Mouse (Mus musculus): ENCODE results near the gene Ddx23. TPM values are rescaled to one million over a fixed set of nuclear protein-coding genes. Genes with fewer than 3 reads are reported as not detected.

The Ddx23 gene
- total and polyA plus RNA-seq, 2 experiments from 2014 or later, result 12.9 to 25.1 TPM

DNA sequence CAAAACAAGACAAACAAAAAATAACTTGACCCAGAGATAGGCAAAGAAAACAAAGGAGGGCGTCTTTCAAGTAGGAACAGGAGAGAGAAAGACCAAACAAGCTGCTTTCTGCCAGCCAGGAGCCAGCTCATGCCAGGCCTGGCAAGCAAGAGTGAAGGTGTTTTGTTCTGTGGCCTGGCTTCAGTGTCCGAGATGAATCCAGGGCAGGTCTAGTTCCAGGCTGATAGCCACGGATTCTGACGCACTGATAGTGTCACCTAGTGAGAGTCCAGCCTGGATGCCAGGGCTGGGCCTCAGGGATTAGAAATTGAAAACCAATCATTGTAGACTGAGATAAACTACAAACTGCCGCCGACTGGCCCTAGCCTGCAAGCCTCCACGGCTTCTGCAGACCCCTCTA lies 15.3 kb upstream of the Ddx23 start:
- Histone ChIP-seq H3K9ac (replicated peaks; ENCODE audit: low read depth, low read length) (no peak overlapping the region), H3K4me3 (ENCODE audit: low read depth, low read length) (no peak overlapping the region), H3K4me2 (ENCODE audit: low read depth, low read length) (no peak overlapping the region), H3K9me3 (replicated peaks; ENCODE audit: control insufficient read depth, low read length) (no peaks in the 10 kb centered on the region), H3K27ac (ENCODE audit: low read depth) (no peak overlapping the region), H3K4me1 (ENCODE audit: control insufficient read depth, insufficient read depth) (peaks cover 17% of the 10 kb centered on the region), H3K27me3 (ENCODE audit: control insufficient read depth, insufficient read depth, low read length) (peaks cover 24% of the 10 kb centered on the region), H3K36me3 (replicated peaks; ENCODE audit: control insufficient read depth, insufficient read depth, low read length) (no peaks in the 10 kb centered on the region)
- DNase-seq (ENCODE audit: low spot score), result no peak
- TF ChIP-seq CTCF (IDR thresholded peaks at IDR 0.05; ENCODE audit: low read depth) (no peak), EP300 (IDR thresholded peaks at IDR 0.05; ENCODE audit: low read depth) (no peak)
- no peak for ATAC-seq (ENCODE audit: insufficient read depth, low read depth)
- 56% methylated on average over 7 of the region's 7 CpGs for WGBS

DNA sequence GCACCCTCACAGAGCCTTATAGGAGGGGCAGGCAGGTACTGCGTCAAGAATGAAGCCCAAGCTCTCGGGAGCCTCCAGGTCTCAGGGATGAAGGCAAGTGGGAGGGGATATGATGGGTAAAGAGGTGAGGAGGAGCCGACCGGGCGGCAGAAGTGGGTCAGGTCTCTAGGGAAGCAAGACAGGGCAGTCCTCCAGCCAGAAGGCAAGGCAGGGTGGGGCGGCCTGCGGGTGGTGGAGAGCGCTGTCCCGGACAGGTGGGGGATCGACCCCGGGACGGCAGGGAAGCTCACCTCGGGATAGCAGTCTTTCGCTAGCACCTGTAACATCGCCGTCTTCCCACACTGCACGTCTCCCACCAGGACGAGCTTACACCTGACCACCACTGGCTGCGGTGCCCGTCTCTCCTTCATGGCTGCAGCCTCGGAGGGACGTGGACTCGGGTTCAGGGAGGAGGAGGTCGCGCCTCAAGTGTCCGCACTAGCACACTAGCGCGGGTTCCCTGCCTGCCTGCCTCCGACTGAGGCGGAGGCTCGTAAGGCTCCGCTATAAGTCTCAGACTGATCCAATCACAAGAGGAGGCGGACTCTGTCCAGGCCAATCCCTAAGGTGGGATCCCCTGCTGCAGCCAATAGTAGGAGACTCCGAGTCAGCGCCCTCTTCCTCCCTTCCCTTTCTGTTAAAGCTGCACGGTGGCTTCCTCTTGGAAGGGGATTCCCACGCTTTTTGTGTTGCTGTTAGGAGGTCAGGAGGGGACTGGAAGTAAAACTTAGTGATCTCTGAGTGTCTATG lies 14.4 kb upstream of the Ddx23 start, which contains the start of gene Rnd1:
Gene Rnd1, minus strand, starts transcription at position 522 of the 789 bp plus-strand sequence.
- H3K27me3 ChIP-seq (ENCODE audit: control insufficient read depth, insufficient read depth, low read length), result peaks cover 24% of the 10 kb centered on the region
- peak; percentile 90 for DNase-seq (ENCODE audit: low spot score)

DNA sequence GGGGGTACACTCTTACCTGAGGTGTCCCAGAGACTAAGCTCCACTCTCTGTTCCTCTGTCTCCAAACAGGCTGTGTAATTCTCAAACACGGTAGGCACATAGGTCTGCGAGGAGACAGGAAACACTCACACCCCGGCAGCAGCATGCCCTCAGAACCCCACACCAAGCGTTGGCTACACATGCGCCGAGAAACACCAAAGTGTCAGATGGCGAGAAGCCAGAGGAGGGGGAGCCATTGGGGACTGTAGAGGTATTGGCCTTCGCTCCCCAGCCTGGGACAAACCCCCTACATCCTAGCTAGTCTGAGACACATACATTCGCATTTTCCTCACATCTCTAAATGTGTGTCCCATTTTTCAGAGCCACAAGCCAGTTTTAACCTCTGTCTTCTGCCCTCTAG lies 13.8 kb upstream of the Ddx23 start:
- no peak overlapping the region for H3K27ac ChIP-seq (ENCODE audit: low read depth)
- peak overlapping the region; percentile 39 for H3K4me3 ChIP-seq (ENCODE audit: low read depth, low read length)
- no peaks in the 10 kb centered on the region for H3K9me3 ChIP-seq (replicated peaks; ENCODE audit: control insufficient read depth, low read length)
- H3K4me1 ChIP-seq (ENCODE audit: control insufficient read depth, insufficient read depth), result peaks cover 27% of the 10 kb centered on the region
- peak overlapping the region; percentile 66 for H3K4me2 ChIP-seq (ENCODE audit: low read depth, low read length)
- DNase-seq (ENCODE audit: low spot score) (no peak), ATAC-seq (ENCODE audit: insufficient read depth, low read depth) (no peak)
- TF ChIP-seq EP300 (IDR thresholded peaks at IDR 0.05; ENCODE audit: low read depth) (no peak), CTCF (IDR thresholded peaks at IDR 0.05; ENCODE audit: low read depth) (no peak)
- WGBS, result 6% methylated on average over 9 of the region's 9 CpGs
- no peak overlapping the region for H3K9ac ChIP-seq (replicated peaks; ENCODE audit: low read depth, low read length)
- H3K36me3 ChIP-seq (replicated peaks; ENCODE audit: control insufficient read depth, insufficient read depth, low read length), result no peaks in the 10 kb centered on the region
- peaks cover 24% of the 10 kb centered on the region for H3K27me3 ChIP-seq (ENCODE audit: control insufficient read depth, insufficient read depth, low read length)

More for the DNA sequence above, 14.4 kb upstream of the Ddx23 start, which contains the start of gene Rnd1:
- Histone ChIP-seq H3K27ac (ENCODE audit: low read depth) (no peak within 1 kb of the TSS), H3K9me3 (replicated peaks; ENCODE audit: control insufficient read depth, low read length) (no peaks in the 10 kb centered on the region), H3K4me2 (ENCODE audit: low read depth, low read length) (peak within 1 kb of the TSS; percentile 66), H3K9ac (replicated peaks; ENCODE audit: low read depth, low read length) (no peak within 1 kb of the TSS), H3K36me3 (replicated peaks; ENCODE audit: control insufficient read depth, insufficient read depth, low read length) (no peaks in the 10 kb centered on the region), H3K4me3 (ENCODE audit: low read depth, low read length) (peak within 1 kb of the TSS; percentile 39), H3K4me1 (ENCODE audit: control insufficient read depth, insufficient read depth) (peaks cover 25% of the 10 kb centered on the region)
- TF ChIP-seq EP300 (IDR thresholded peaks at IDR 0.05; ENCODE audit: low read depth) (0 out of 2 replicates have a peak, but pooled peaks have one; percentile 20), CTCF (IDR thresholded peaks at IDR 0.05; ENCODE audit: low read depth) (no peak)
- peak; percentile 95 for ATAC-seq (ENCODE audit: insufficient read depth, low read depth)
- WGBS, result under 1% methylated on average over 34 of the region's 37 CpGs

DNA sequence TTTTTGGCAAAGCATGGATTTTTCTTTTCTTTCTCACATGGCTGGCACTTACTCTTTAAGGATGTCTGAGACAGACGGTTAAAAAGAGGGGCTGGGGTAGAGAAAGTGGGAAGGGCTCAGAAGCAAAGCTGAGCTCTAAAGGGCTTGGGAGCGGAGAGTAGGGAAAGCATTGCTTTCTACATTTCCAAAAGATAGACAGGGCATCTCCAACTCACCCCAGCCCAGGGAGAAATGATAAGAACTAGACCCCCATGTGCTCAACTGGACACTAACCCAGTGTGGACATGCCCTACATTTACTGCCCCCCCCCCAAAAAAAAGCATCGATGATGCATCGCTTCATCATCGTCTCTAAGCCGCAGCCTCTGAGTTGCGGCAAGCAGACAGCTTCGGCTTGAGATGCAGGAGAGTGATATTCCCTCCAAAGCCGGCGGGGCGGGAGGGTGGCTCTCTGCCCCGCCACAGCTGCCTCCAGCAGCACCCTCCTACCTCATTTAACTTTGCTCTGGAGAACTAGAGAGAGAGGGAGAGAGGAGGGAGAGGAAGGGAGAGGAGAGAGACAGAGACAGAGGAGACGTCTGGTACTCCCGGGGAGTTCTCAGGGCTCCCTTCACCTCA lies 13.0 kb upstream of the Ddx23 start:
- Histone ChIP-seq H3K4me1 (ENCODE audit: control insufficient read depth, insufficient read depth) (peaks cover 27% of the 10 kb centered on the region), H3K36me3 (replicated peaks; ENCODE audit: control insufficient read depth, insufficient read depth, low read length) (no peaks in the 10 kb centered on the region), H3K9ac (replicated peaks; ENCODE audit: low read depth, low read length) (no peak overlapping the region; the same call in 1 of the 2 replicates), H3K27me3 (ENCODE audit: control insufficient read depth, insufficient read depth, low read length) (peaks cover 24% of the 10 kb centered on the region), H3K4me3 (ENCODE audit: low read depth, low read length) (peak overlapping the region; percentile 39), H3K9me3 (replicated peaks; ENCODE audit: control insufficient read depth, low read length) (no peaks in the 10 kb centered on the region), H3K27ac (ENCODE audit: low read depth) (no peak overlapping the region), H3K4me2 (ENCODE audit: low read depth, low read length) (peak overlapping the region; percentile 66)
- ATAC-seq (ENCODE audit: insufficient read depth, low read depth), result no peak
- DNase-seq (ENCODE audit: low spot score), result no peak
- TF ChIP-seq CTCF (IDR thresholded peaks at IDR 0.05; ENCODE audit: low read depth) (no peak), EP300 (IDR thresholded peaks at IDR 0.05; ENCODE audit: low read depth) (no peak)
- WGBS, result 12% methylated on average over 14 of the region's 14 CpGs

DNA sequence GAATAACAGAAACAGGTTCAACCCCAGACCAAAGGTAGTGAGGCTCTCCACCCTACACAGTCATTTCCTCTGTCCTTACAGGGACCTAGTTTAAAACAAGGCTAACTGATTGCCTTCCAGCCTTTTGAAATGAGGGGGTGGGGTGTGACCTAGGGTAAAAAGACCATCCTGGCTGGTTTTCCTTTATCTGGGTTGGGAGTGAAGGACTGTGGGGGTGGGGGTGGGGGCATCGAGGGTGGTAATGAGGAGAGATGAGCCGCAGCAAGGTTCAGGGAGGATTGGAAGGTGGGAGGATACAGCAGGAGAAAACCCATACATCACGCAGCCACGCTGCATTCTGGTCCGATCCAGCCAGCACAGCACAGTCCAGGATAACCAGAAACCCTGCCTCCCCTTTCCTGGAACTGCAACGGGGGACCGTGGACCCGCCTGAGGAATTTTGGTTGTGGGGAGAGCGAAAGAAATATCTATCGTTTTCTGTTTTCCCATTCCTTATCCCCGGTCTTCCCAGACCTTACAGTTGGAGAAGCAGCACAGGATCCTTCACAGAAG lies 12.4 kb upstream of the Ddx23 start:
- no peak for TF ChIP-seq EP300 (IDR thresholded peaks at IDR 0.05; ENCODE audit: low read depth)
- no peak for TF ChIP-seq CTCF (IDR thresholded peaks at IDR 0.05; ENCODE audit: low read depth)
- Histone ChIP-seq H3K36me3 (replicated peaks; ENCODE audit: control insufficient read depth, insufficient read depth, low read length) (no peaks in the 10 kb centered on the region), H3K27me3 (ENCODE audit: control insufficient read depth, insufficient read depth, low read length) (peaks cover 24% of the 10 kb centered on the region), H3K9ac (replicated peaks; ENCODE audit: low read depth, low read length) (no peak overlapping the region; the same call in 1 of the 2 replicates), H3K4me2 (ENCODE audit: low read depth, low read length) (peak overlapping the region; percentile 66; the same call in 1 of the 2 replicates), H3K4me1 (ENCODE audit: control insufficient read depth, insufficient read depth) (peaks cover 27% of the 10 kb centered on the region), H3K27ac (ENCODE audit: low read depth) (no peak overlapping the region), H3K9me3 (replicated peaks; ENCODE audit: control insufficient read depth, low read length) (no peaks in the 10 kb centered on the region), H3K4me3 (ENCODE audit: low read depth, low read length) (0 out of 2 replicates have a peak overlapping the region, but pooled peaks have one; percentile 39)
- no peak for DNase-seq (ENCODE audit: low spot score)
- 29% methylated on average over 11 of the region's 11 CpGs for WGBS
- no peak for ATAC-seq (ENCODE audit: insufficient read depth, low read depth)

Measured in heart, postnatal 0 days (tissue).